Mouse (Mus musculus) thymus, adult 2 months (tissue): ENCODE measurements around the gene Adipor2. TPM values are rescaled to one million over a fixed set of nuclear protein-coding genes. Genes with fewer than 3 reads are reported as not detected.

ENCODE experiments used
- DNase-seq: peaks from one replicate; pipeline ENCODE4 v3.0.0; 2021
- H3K27ac ChIP-seq: fragments of 200-500 bp; 2 replicates; pipeline ENCODE4 v1.5.1; 2012; ENCODE audit warnings: low read length, control low read depth; ENCODE audit not compliant: control insufficient read depth, insufficient read depth
- H3K27me3 ChIP-seq: fragments of 200-500 bp; 2 replicates; pipeline ENCODE4 v1.6.1; 2012; ENCODE audit warnings: mild to moderate bottlenecking, low read length, moderate library complexity, mixed read lengths; ENCODE audit not compliant: control insufficient read depth, insufficient read depth
- H3K36me3 ChIP-seq: fragments of 200-500 bp; 2 replicates; pipeline ENCODE4 v1.6.1; 2012; ENCODE audit warnings: mild to moderate bottlenecking, low read length, moderate library complexity; ENCODE audit not compliant: control insufficient read depth, insufficient read depth
- H3K4me1 ChIP-seq: fragments of 200-500 bp; replicated peaks from 2 replicates; pipeline ENCODE4 v1.6.1; 2012; ENCODE audit warnings: low read length; ENCODE audit not compliant: control insufficient read depth, insufficient read depth
- H3K4me3 ChIP-seq: fragments of 200-500 bp; 2 replicates; pipeline ENCODE4 v1.5.1; 2012; ENCODE audit warnings: mild to moderate bottlenecking, low read length, control low read depth, moderate library complexity; ENCODE audit not compliant: control insufficient read depth, insufficient read depth
- CTCF ChIP-seq: fragments of 200-500 bp; IDR thresholded peaks from 2 replicates; pipeline ENCODE4 v1.5.1; 2012; ENCODE audit warnings: mild to moderate bottlenecking, control low read depth, low read length, moderate library complexity, borderline replicate concordance; ENCODE audit not compliant: control insufficient read depth, poor library complexity, insufficient read depth; ENCODE audit errors: extremely low read depth
- POLR2A ChIP-seq: fragments of 200-500 bp; IDR thresholded peaks from 2 replicates; pipeline ENCODE4 v1.6.1; 2012; ENCODE audit warnings: mild to moderate bottlenecking, low read length, control low read depth, moderate library complexity; ENCODE audit not compliant: control insufficient read depth, poor library complexity, insufficient read depth; ENCODE audit errors: extremely low read depth
- WGBS: fragments of 180-500 bp; shearing (Covaris S2); methylation state at CpG from one replicate; pipeline ENCODE4 v1.1.7; 2018; 5-methylcytosine and 5-hydroxymethylcytosine counted together
- polyA plus RNA-seq: library from polyadenylated mRNA; depleted of rRNA; stranded (reverse); fragments of >200 nt; gene quantifications from 2 replicates; pipeline ENCODE4 v1.2.3, GENCODE M21; 2012

Gene Adipor2
- polyA plus RNA-seq, 1 experiment = 70.7 TPM

DNA sequence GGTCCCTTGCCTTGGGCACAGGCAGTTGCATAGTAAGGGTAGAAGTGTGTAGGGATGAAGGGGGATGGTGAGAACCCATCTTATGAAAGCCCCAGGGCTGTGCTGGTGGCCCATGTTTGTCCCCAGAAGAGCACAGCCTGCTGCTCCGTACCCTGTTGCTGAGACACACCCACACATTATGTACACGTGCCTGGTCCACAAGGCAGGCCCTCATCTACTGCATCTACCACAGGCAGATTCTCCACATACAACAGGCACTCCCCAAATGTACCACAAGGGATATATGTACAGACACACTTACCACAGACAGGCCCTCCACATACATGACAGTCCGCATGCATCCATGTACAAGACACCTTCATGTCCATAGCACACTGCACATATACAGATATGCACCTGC lies 80.2 kb downstream of the Adipor2 start:
- Histone ChIP-seq H3K27me3 (no peaks in the 10 kb centered on the region), H3K4me3 (no peak overlapping the region), H3K27ac (no peak overlapping the region), H3K4me1 (peaks cover 57% of the 10 kb centered on the region), H3K36me3 (no peaks in the 10 kb centered on the region)
- WGBS = 83% methylated on average over 3 of the region's 3 CpGs
- DNase-seq = no peak
- TF ChIP-seq CTCF (no peak), POLR2A (no peak)

- 12% methylated on average over 7 of the region's 7 CpGs for WGBS
- Histone ChIP-seq H3K27me3 (no peaks in the 10 kb centered on the region), H3K4me1 (peaks cover 62% of the 10 kb centered on the region), H3K36me3 (no peaks in the 10 kb centered on the region), H3K4me3 (peak overlapping the region; percentile 51), H3K27ac (peak overlapping the region; percentile 96)
- TF ChIP-seq POLR2A = peak; percentile 87
- no peak for TF ChIP-seq CTCF
- peak; percentile 76 for DNase-seq
These were observed 81.4 kb downstream of the Adipor2 start for GRCm38 (mm10) chr6:119336124-119336523.

DNA sequence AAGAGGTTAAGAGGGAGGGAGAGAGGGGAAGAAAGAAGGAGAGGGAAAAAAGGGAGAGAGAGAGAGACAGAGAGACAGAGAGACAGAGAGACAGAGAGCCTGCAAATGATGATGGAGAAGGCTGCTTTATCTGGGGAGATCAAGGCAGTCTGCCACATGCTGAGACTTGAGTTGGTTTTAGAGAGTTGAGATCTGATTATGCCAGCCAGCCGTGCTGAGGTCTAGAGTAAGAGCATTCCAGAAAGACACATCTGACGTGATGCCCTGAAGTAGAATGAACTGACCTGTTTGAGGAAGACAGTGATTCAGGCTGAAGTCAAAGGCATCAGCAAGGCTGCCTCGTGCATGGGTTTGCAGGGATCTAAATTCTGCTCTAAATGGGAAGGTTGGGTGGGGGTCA lies 83.7 kb downstream of the Adipor2 start:
- 73% methylated on average over 3 of the region's 3 CpGs for WGBS
- H3K27ac ChIP-seq = no peak overlapping the region
- H3K27me3 ChIP-seq = no peaks in the 10 kb centered on the region

DNA sequence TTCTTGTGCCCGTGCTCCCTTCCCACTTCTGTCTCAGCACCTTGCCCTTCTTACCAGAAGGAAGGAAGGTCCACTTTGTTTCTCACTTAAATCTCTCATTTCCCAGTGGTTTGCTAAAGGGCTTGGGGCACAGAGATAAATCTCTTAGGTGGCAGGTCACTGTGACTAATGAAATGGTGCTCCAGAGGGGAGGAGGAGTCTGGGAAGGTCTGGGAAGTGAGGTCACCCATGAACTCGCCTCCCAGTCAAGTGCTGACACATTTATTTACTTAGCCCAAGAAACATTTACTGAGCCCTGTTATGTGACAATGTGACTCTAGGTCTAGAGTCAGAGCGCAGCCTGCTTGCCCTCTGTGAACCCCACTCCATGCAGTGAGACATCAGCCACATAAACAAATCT lies 84.3 kb downstream of the Adipor2 start:
- no peaks in the 10 kb centered on the region for H3K27me3 ChIP-seq
- 85% methylated on average over 3 of the region's 3 CpGs for WGBS
- DNase-seq = no peak
- no peak overlapping the region for H3K27ac ChIP-seq
- H3K4me1 ChIP-seq = peaks cover 60% of the 10 kb centered on the region
- TF ChIP-seq CTCF (no peak), POLR2A (no peak)
- H3K4me3 ChIP-seq = no peak overlapping the region
- no peaks in the 10 kb centered on the region for H3K36me3 ChIP-seq

More for the DNA sequence above, 83.7 kb downstream of the Adipor2 start:
- no peak for TF ChIP-seq POLR2A
- no peak for TF ChIP-seq CTCF
- Histone ChIP-seq H3K4me3 (no peak overlapping the region), H3K4me1 (peaks cover 65% of the 10 kb centered on the region), H3K36me3 (no peaks in the 10 kb centered on the region)
- no peak for DNase-seq

DNA sequence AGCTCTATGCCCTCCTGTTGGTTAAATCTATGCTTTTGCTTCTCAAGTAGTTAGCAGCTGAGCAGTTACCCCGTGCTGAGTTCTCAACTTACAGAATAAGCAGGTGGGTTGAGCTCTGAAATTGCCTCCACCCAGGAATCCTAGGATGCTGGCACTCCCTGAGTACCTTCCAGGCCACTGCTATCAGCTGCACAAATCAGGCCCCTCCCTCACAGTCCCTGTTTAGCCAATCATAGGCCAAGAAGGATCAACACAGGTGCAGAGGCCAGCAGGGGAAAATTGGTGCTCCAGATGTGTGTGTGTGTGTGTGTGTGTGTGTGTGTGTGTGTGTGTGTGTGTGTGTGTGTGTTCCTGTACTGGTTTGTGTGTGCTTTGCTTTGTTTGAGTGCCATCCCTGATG lies 85.4 kb downstream of the Adipor2 start:
- no peak overlapping the region for H3K27ac ChIP-seq
- peak; percentile 36 for DNase-seq
- no peak for TF ChIP-seq POLR2A
- TF ChIP-seq CTCF = no peak
- H3K36me3 ChIP-seq = no peaks in the 10 kb centered on the region
- no peak overlapping the region for H3K4me3 ChIP-seq
- H3K27me3 ChIP-seq = no peaks in the 10 kb centered on the region
- H3K4me1 ChIP-seq = peaks cover 51% of the 10 kb centered on the region
- WGBS = 38% methylated on average over 1 of the region's 1 CpGs

- Histone ChIP-seq H3K27ac (no peak within 1 kb of the TSS), H3K4me1 (peaks cover 42% of the 10 kb centered on the region), H3K4me3 (peak within 1 kb of the TSS; percentile 44), H3K27me3 (no peaks in the 10 kb centered on the region), H3K36me3 (no peaks in the 10 kb centered on the region)
- WGBS = 3% methylated on average over 31 of the region's 31 CpGs
- DNase-seq = peak; percentile 68
- no peak for TF ChIP-seq POLR2A
- TF ChIP-seq CTCF = no peak
These were observed 87.0 kb downstream of the Adipor2 start, which contains the start of gene Lrtm2 for GRCm38 (mm10) chr6:119330506-119330905. Lrtm2 (minus strand) TSS chr6:119330766.

DNA sequence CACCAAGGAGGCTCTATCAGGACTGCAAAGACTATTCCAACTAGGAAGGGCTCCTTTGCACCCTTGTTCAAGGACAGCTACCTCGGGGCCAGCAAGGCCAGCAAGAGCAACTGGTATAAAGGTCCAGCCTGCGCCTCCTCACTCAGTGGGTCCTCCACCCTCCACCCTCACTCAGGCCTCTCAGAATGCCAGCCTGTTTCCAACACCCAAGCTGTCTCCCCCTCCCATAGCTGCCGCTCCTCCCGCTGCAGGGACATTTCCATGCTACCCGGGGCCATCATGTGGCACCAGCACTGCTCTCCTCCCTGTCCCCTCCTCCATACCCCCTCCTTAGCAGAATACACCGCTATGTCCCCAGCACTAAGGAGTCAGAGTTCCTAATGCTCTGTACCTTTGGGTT lies 87.6 kb downstream of the Adipor2 start:
- WGBS = 66% methylated on average over 6 of the region's 6 CpGs
- Histone ChIP-seq H3K27me3 (no peaks in the 10 kb centered on the region), H3K4me3 (no peak overlapping the region)

More for the DNA sequence above, 87.6 kb downstream of the Adipor2 start:
- H3K4me1 ChIP-seq = peaks cover 36% of the 10 kb centered on the region
- no peaks in the 10 kb centered on the region for H3K36me3 ChIP-seq
- H3K27ac ChIP-seq = no peak overlapping the region
- DNase-seq = no peak
- TF ChIP-seq CTCF = no peak
- TF ChIP-seq POLR2A = no peak
